Mouse (Mus musculus) neural tube, embryonic 13.5 days (tissue): Measurements from ENCODE around the gene Apbb2. TPM values are rescaled to one million over a fixed set of nuclear protein-coding genes. Genes with fewer than 3 reads are reported as not detected.
A peak's percentile ranks its signal among the peaks of the same experiment; 100 is the strongest.

Experiments used
- ATAC-seq: fragments of 200-750 bp; cut with Nextera tagmentation; 2 replicates; pipeline ENCODE4 v1.8.0; 2017; ENCODE audit warnings: low read depth, mild to moderate bottlenecking, moderate TSS enrichment, moderate library complexity
- H3K27ac ChIP-seq: fragments of 300-500 bp; sonication (generic); replicated peaks from 2 replicates; pipeline ENCODE4 v1.5.1; 2015; ENCODE audit warnings: moderate library complexity, mild to moderate bottlenecking, inconsistent platforms
- H3K27me3 ChIP-seq: fragments of 300-500 bp; sonication (generic); 2 replicates; pipeline ENCODE4 v1.6.1; 2015; ENCODE audit warnings: mild to moderate bottlenecking, inconsistent platforms
- H3K36me3 ChIP-seq: fragments of 300-500 bp; sonication (generic); 2 replicates; pipeline ENCODE4 v1.6.1; 2015; ENCODE audit warnings: mild to moderate bottlenecking, inconsistent platforms
- H3K4me1 ChIP-seq: fragments of 300-500 bp; sonication (generic); replicated peaks from 2 replicates; pipeline ENCODE4 v1.6.1; 2015; ENCODE audit warnings: inconsistent platforms
- H3K4me2 ChIP-seq: fragments of 300-500 bp; sonication (generic); 2 replicates; pipeline ENCODE4 v1.6.1; 2015; ENCODE audit warnings: inconsistent platforms, mild to moderate bottlenecking, moderate library complexity
- H3K4me3 ChIP-seq: fragments of 300-500 bp; sonication (generic); 2 replicates; pipeline ENCODE4 v1.5.1; 2015; ENCODE audit warnings: mild to moderate bottlenecking, inconsistent platforms
- H3K9ac ChIP-seq: fragments of 300-500 bp; sonication (generic); 2 replicates; pipeline ENCODE4 v1.6.1; 2015; ENCODE audit warnings: moderate library complexity, mild to moderate bottlenecking, inconsistent platforms
- H3K9me3 ChIP-seq: fragments of 300-500 bp; sonication (generic); 2 replicates; pipeline ENCODE4 v1.6.1; 2016; ENCODE audit warnings: inconsistent platforms
- WGBS: fragments of 180-500 bp; shearing (Covaris S2); methylation state at CpG from one replicate; pipeline ENCODE4 v1.1.7; 2015; 5-methylcytosine and 5-hydroxymethylcytosine counted together
- polyA plus RNA-seq: library from polyadenylated mRNA; unstranded; fragments of >200 nt; fragmentation: Nextera tagmentation; extraction: Ambion mirVana; gene quantifications from 2 replicates; pipeline ENCODE4 v1.2.1, GENCODE M21; 2015

The Apbb2 gene
- polyA plus RNA-seq, 1 experiment from 2014 or later = 108 TPM

DNA sequence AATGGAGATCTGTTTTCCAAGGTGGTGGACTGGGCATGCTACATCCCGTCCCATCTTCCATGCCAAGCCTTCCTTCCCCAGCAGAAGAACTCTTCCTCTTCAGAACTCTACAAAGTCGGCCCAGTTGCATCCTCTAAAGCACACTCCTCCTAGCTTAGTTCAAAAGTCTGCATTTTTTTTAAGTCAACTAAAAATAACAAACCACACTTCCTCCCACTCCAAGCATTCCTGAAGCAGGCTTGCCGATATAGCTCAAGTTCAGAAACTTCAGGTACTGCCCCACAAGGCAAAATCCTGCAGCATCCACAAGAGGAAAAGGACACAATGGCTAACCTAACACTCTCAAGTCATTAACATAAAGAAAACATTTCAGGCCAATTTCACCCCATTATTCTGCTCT lies 4.9 kb downstream of the Apbb2 start:
- H3K9me3 ChIP-seq = no peaks in the 10 kb centered on the region
- no peak overlapping the region for H3K4me3 ChIP-seq
- no peaks in the 10 kb centered on the region for H3K27me3 ChIP-seq
- no peak for ATAC-seq
- 0 out of 2 replicates have a peak overlapping the region, but pooled peaks have one; percentile 11 for H3K4me2 ChIP-seq
- no peak overlapping the region for H3K9ac ChIP-seq
- H3K27ac ChIP-seq = peak overlapping the region; percentile 61
- no peaks in the 10 kb centered on the region for H3K36me3 ChIP-seq
- peaks cover 84% of the 10 kb centered on the region for H3K4me1 ChIP-seq
- 52% methylated on average over 3 of the region's 3 CpGs for WGBS

DNA sequence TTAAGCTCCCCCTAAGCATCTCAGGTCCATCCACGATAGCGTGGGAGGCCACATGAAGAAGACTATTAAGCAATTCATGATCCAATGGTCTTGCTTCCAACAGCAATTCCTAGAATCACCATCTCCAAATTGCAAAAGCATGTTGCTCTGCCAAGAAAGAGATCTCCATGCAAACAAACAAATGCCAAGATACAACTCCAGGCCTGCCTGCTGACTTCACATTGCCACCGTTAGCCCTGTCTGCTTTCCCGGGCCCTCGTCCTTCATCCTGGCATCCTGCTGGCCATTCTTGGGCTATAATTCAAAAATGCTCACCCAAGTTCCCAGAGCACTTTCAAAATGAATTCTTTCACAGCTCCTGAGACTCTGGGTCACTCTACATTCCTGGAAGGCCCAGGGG lies 5.6 kb downstream of the Apbb2 start:
- Histone ChIP-seq H3K27me3 (no peaks in the 10 kb centered on the region), H3K4me3 (no peak overlapping the region), H3K9me3 (no peaks in the 10 kb centered on the region), H3K9ac (no peak overlapping the region), H3K4me1 (peaks cover 84% of the 10 kb centered on the region), H3K27ac (peak overlapping the region; percentile 61), H3K36me3 (no peaks in the 10 kb centered on the region), H3K4me2 (peak overlapping the region; percentile 11; the same call in 1 of the 2 replicates)
- no peak for ATAC-seq
- WGBS = 37% methylated on average over 5 of the region's 5 CpGs

DNA sequence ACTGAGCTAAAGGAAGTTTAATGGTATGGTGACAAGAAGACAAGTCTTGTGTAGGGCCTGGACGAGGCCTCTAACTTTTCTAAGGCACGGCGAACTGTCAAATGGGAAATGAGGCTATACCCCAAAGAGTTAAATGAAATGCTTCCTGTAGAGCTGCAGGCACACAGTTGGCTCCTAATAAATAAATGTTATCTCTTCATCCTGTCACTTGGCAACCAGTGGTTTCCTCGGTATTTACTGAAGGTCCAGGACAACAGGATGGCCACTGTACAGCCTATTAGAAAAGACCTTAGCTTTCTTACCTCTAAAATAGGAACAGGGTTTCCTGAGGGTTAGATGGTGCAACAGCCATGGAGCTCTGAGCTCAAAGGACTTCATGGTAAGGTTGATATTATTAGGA lies 6.7 kb downstream of the Apbb2 start:
- Histone ChIP-seq H3K4me3 (no peak overlapping the region), H3K4me1 (peaks cover 82% of the 10 kb centered on the region), H3K4me2 (no peak overlapping the region), H3K36me3 (no peaks in the 10 kb centered on the region), H3K27me3 (no peaks in the 10 kb centered on the region), H3K27ac (no peak overlapping the region), H3K9me3 (no peaks in the 10 kb centered on the region), H3K9ac (no peak overlapping the region)
- ATAC-seq = no peak
- 53% methylated on average over 4 of the region's 4 CpGs for WGBS

DNA sequence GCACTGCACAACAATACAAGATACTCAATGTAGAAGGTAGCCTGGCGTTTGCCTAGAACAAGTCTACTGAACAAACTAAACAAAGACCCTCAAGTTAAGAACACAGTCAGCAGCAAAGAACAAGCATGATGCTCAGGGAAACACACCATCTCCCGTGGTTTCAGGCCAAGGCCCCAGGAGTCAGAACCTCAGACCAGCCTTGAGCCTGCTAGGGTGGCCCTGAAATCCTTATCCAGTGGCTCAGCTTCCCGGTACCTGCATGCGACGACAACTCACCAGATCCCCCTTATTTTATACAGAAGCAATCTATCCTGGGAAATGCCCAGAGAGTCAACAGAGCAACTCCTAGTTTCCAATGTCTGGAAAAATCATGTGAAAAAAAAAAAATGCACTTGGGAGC lies 7.2 kb downstream of the Apbb2 start:
- Histone ChIP-seq H3K9me3 (no peaks in the 10 kb centered on the region), H3K36me3 (no peaks in the 10 kb centered on the region), H3K4me2 (no peak overlapping the region), H3K27ac (no peak overlapping the region), H3K4me3 (no peak overlapping the region), H3K27me3 (no peaks in the 10 kb centered on the region), H3K9ac (no peak overlapping the region), H3K4me1 (peaks cover 82% of the 10 kb centered on the region)
- no peak for ATAC-seq
- WGBS = 90% methylated on average over 5 of the region's 5 CpGs

DNA sequence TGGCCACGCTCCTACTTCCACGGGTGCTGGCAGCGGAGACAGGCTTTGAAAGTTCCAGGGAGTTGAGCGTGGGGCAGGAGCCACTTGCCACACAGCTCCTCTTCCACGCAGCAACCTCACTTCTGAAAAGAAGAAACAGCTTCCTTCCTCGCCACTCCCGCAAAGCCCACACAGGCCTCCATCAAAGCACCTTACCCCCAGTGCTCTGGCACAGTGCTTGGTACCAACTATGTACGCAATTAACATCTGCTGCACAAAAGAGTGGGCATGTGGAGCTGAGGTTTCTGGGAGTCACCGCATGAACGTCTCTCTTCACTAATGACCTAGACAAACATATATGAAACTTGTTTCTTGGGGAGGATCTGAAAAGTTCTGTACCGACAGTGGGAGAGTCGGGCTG lies 8.3 kb downstream of the Apbb2 start:
- ATAC-seq = no peak
- no peaks in the 10 kb centered on the region for H3K9me3 ChIP-seq
- no peak overlapping the region for H3K27ac ChIP-seq
- H3K36me3 ChIP-seq = no peaks in the 10 kb centered on the region
- peaks cover 72% of the 10 kb centered on the region for H3K4me1 ChIP-seq
- WGBS = 82% methylated on average over 12 of the region's 12 CpGs
- H3K4me3 ChIP-seq = no peak overlapping the region
- no peaks in the 10 kb centered on the region for H3K27me3 ChIP-seq
- no peak overlapping the region for H3K9ac ChIP-seq
- H3K4me2 ChIP-seq = no peak overlapping the region

DNA sequence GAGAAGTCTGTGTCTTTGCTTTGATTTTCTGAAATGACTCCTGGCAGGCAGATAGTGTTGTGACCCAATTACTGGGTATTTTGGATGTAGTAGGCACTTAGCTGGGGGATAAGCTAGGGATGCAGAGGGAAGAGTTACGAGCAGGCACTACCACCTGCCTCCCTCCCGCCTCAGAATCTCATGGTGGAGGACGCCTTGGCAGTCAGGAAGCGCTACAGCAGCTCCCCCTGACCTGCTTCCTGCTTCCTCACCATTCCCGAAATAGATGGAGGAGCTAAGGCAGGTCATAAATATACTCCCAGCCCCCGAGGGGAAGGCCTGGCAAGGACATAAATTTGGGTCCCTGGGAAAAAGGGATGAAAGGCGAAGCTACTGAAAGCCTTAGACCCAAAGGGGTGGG lies 9.3 kb downstream of the Apbb2 start:
- 0 out of 2 replicates have a peak overlapping the region, but pooled peaks have one; percentile 3 for H3K4me2 ChIP-seq
- no peak for ATAC-seq

DNA sequence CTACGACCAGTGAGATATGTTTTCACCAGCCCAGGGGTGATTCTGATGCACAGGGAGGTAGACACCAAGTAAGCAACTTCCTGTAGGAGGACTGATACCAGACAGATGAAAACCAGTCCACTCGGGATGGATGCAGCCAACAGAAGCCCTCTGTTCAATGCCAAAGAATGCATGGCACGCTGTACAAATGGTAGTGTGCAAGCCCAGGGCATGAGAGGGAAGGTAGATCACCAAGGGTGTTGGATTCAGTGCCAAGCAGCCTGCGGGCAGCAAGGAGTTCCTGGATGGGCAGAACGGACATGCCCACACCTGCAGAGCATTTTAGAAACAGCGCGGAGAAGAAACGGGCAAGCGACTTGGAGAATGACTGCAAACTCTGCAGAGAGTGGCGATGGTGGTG lies 10.8 kb downstream of the Apbb2 start:
- no peak overlapping the region for H3K4me2 ChIP-seq
- no peaks in the 10 kb centered on the region for H3K36me3 ChIP-seq
- H3K4me3 ChIP-seq = no peak overlapping the region
- H3K4me1 ChIP-seq = peaks cover 59% of the 10 kb centered on the region
- H3K27me3 ChIP-seq = no peaks in the 10 kb centered on the region
- H3K27ac ChIP-seq = no peak overlapping the region
- H3K9ac ChIP-seq = no peak overlapping the region
- H3K9me3 ChIP-seq = no peaks in the 10 kb centered on the region
- WGBS = 95% methylated on average over 10 of the region's 10 CpGs
- no peak for ATAC-seq

More for the DNA sequence above, 9.3 kb downstream of the Apbb2 start:
- 17% methylated on average over 7 of the region's 7 CpGs for WGBS
- Histone ChIP-seq H3K4me1 (peaks cover 62% of the 10 kb centered on the region), H3K9ac (no peak overlapping the region), H3K27ac (peak overlapping the region; percentile 57), H3K9me3 (no peaks in the 10 kb centered on the region), H3K4me3 (no peak overlapping the region), H3K36me3 (no peaks in the 10 kb centered on the region), H3K27me3 (no peaks in the 10 kb centered on the region)

DNA sequence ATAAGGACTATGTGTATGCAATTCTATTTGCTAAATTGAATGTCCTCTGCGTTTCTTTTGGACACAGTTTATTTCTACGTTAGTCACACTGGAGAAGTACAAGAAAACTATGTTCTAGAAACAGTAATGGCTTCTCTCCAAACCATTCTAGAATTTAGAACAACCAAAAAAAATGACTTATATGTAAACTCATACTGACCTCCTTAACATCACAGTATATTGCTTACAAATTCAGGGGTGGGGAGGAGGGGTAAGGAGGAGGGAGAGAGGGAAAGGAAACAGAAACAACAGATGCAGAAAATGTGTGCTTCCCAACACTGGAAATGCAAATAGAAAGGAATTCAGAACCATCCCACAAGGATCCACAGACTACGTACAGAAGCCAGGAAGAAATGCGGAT lies 11.4 kb downstream of the Apbb2 start:
- no peaks in the 10 kb centered on the region for H3K9me3 ChIP-seq
- WGBS = 92% methylated on average over 4 of the region's 4 CpGs
- H3K27ac ChIP-seq = no peak overlapping the region
- peaks cover 60% of the 10 kb centered on the region for H3K4me1 ChIP-seq
- H3K9ac ChIP-seq = no peak overlapping the region
- no peaks in the 10 kb centered on the region for H3K36me3 ChIP-seq
- no peak for ATAC-seq
- H3K4me3 ChIP-seq = no peak overlapping the region
- H3K27me3 ChIP-seq = no peaks in the 10 kb centered on the region
- H3K4me2 ChIP-seq = no peak overlapping the region

DNA sequence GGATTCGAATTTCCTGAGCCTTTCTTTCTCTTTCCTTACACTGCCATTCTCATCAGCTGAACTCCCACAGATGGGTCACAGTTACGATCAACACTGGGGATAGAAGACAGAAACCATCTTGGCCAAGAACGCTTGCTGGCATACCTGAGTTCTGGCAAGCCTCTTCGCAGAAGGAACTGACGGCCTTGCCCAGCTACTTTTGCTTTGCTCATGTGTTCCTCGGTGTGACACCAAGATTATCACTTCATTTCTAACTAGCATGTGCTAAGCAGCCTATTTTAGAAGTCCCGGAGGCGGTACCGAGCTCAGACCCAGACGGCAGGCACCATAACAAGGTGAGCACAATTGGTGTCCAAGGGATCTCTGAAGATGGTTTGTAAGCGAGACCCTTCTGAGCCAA lies 12.9 kb downstream of the Apbb2 start:
- WGBS = 92% methylated on average over 11 of the region's 11 CpGs
- no peaks in the 10 kb centered on the region for H3K36me3 ChIP-seq
- no peak overlapping the region for H3K4me2 ChIP-seq
- no peaks in the 10 kb centered on the region for H3K9me3 ChIP-seq
- H3K9ac ChIP-seq = no peak overlapping the region
- H3K27me3 ChIP-seq = no peaks in the 10 kb centered on the region
- no peak for ATAC-seq
- peaks cover 52% of the 10 kb centered on the region for H3K4me1 ChIP-seq
- no peak overlapping the region for H3K4me3 ChIP-seq
- no peak overlapping the region for H3K27ac ChIP-seq

DNA sequence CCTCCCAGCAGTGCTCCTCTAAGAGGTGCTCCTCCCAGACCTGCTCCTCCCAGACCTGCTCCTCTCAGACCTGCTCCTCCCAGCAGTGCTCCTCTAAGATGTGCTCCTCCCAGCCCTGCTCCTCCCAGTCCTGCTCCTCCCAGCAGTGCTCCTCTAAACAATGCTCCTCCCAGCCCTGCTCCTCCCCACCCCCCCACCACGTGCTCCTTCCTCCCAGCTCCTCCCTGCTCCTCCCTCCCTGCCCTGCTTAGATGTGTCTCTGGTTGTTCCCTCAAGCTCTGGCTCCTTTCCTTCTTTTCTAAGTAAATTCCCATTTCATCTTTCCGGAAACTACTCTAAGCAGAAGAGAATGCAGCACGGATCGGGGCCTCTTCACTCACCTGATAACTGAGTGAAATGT lies 14.2 kb downstream of the Apbb2 start:
- Histone ChIP-seq H3K27me3 (no peaks in the 10 kb centered on the region), H3K9me3 (no peaks in the 10 kb centered on the region), H3K4me2 (no peak overlapping the region), H3K9ac (no peak overlapping the region), H3K36me3 (no peaks in the 10 kb centered on the region), H3K4me1 (peaks cover 43% of the 10 kb centered on the region), H3K27ac (no peak overlapping the region), H3K4me3 (no peak overlapping the region)
- no peak for ATAC-seq
- 82% methylated on average over 4 of the region's 4 CpGs for WGBS

DNA sequence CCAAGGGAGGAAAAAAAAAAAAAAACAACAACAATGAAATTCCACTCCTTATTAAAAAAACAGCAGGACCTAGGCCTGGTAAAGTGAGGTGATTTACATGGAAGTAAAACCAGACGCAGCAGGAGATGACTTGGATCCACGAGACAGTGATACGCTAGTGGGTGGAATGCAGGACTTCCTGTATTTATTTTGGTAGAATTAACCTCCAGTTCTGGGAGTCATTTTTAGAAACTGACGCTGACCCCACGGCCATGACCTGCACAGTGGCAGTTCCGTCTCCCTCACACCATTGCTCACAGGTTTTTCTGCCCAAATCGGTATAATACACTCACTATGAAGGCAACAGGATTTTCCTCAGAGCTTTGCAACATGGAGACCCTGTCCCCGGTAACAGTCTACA lies 14.8 kb downstream of the Apbb2 start:
- ATAC-seq = no peak
- no peaks in the 10 kb centered on the region for H3K9me3 ChIP-seq
- peaks cover 36% of the 10 kb centered on the region for H3K4me1 ChIP-seq
- H3K9ac ChIP-seq = no peak overlapping the region
- H3K4me2 ChIP-seq = no peak overlapping the region
- H3K36me3 ChIP-seq = no peaks in the 10 kb centered on the region
- 67% methylated on average over 8 of the region's 8 CpGs for WGBS
- H3K27me3 ChIP-seq = no peaks in the 10 kb centered on the region
- no peak overlapping the region for H3K4me3 ChIP-seq
- H3K27ac ChIP-seq = no peak overlapping the region

DNA sequence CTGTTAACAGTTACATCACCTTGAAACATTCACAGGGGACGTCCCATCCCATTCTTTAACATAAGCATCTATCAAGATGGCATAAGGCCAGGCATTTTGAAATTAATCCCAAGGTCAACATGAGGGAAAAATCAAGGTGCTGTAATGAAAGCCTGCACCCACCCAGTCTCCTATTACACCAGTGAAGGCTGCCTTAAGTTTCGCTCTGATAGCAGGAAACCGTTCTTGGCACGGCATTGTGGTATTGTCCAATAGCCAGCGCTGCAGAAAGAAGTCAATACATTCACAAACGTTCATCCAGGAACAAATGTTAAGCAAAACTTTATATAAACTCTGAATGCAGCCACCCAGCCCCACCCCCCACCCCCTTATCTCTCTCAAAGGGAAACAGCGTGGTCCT lies 15.4 kb downstream of the Apbb2 start:
- Histone ChIP-seq H3K36me3 (no peaks in the 10 kb centered on the region), H3K27ac (no peak overlapping the region), H3K4me2 (no peak overlapping the region), H3K27me3 (no peaks in the 10 kb centered on the region), H3K9ac (no peak overlapping the region), H3K4me1 (peaks cover 34% of the 10 kb centered on the region), H3K4me3 (no peak overlapping the region), H3K9me3 (no peaks in the 10 kb centered on the region)
- 55% methylated on average over 7 of the region's 7 CpGs for WGBS
- no peak for ATAC-seq

DNA sequence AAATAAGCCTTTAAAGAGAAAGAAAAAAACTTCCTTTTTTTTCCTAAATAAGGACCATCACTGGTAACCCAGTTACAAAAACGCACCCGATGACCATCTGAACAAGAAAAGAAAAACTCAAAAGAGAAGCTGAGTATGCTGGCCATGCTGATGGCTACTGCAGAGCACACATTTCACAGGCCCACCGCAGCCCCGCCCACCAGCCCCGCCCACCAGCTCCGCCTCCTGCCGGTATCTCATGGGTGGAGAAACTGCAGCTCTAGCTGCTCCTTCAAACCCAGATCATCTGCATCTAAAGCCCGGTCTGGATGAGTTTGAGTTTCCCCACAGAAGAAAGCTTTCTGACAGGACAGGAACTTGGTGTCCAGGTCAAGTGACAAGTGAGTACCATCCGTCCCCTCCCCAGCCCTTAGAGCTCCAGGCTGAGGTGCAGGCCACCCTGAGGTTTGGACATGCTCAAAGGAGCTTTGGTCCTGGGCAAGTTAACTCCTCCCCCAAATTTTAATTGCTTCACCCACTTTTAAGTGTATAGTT lies 16.2 kb downstream of the Apbb2 start:
- Histone ChIP-seq H3K36me3 (no peaks in the 10 kb centered on the region), H3K9ac (no peak overlapping the region), H3K27me3 (no peaks in the 10 kb centered on the region), H3K27ac (no peak overlapping the region), H3K4me1 (peaks cover 31% of the 10 kb centered on the region), H3K9me3 (no peaks in the 10 kb centered on the region), H3K4me3 (no peak overlapping the region), H3K4me2 (no peak overlapping the region)
- 25% methylated on average over 9 of the region's 9 CpGs for WGBS
- no peak for ATAC-seq
